ENCODE assay signal across 23 mouse cellular contexts in the genomic region with DNA sequence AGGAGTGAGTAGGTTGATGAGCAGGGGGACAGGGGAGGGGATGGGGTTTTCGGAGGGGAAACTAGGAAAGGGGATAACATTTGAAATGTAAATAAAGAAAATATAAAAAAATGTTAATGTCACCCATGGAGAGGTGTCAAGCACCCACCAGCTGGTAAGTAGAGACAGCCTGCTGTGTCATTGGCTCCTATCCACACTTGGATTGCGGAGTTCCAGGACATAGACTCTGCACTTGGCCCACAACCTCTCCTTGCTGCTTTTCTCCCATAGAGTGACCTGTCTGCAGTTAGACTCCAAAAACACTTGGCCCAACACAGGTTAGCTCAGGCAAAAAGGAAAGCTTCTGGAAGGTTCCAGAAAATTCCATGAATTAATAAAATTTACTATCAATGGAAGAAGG.
"Had no signal": no experiment of that assay in that cellular context is flagged by ENCODE, and none has a peak within 500 bp of the region (broad histone marks: within the 10 kb centered on the region; RNA-seq: fewer than 3 reads in every experiment).

No protein-coding gene starts in this region.

- H3K27ac ChIP-seq: limb, embryonic 10.5 days; limb, embryonic 13.5 days; liver, embryonic 12.5 days; liver, embryonic 15.5 days; lung, embryonic 15.5 days; midbrain, embryonic 10.5 days; midbrain, embryonic 13.5 days; neural tube, embryonic 13.5 days; stomach, postnatal 0 days had no signal

- DNase-seq: kidney, postnatal 10 days; kidney, postnatal 4 days; layer of hippocampus, adult 9-11 months; liver; lung, adult 18-20 months; lung, postnatal 10 days; lung, postnatal 36 days; right cerebral cortex, postnatal 4 days; thymus, adult 2 months; thymus, postnatal 14 days; thymus, postnatal 4 days had no signal

- H3K36me3 ChIP-seq: limb, embryonic 10.5 days; limb, embryonic 13.5 days; liver, embryonic 12.5 days; liver, embryonic 15.5 days; lung, embryonic 15.5 days; midbrain, embryonic 10.5 days; midbrain, embryonic 13.5 days; neural tube, embryonic 13.5 days had no signal

- H3K27me3 ChIP-seq: liver, embryonic 12.5 days; liver, embryonic 15.5 days; lung, embryonic 15.5 days; megakaryocyte, embryonic 14.5 days; midbrain, embryonic 13.5 days; neural tube, embryonic 13.5 days had no signal

- H3K9me3 ChIP-seq: limb, embryonic 10.5 days; limb, embryonic 13.5 days; liver, embryonic 12.5 days; liver, embryonic 15.5 days; lung, embryonic 15.5 days; midbrain, embryonic 10.5 days; midbrain, embryonic 13.5 days; neural tube, embryonic 13.5 days had no signal

- H3K4me2 ChIP-seq: limb, embryonic 13.5 days; liver, embryonic 12.5 days; liver, embryonic 15.5 days; lung, embryonic 15.5 days; midbrain, embryonic 13.5 days; neural tube, embryonic 13.5 days had no signal

- ATAC-seq: liver, embryonic 12.5 days; midbrain, embryonic 13.5 days; midbrain, embryonic 16.5 days had no signal

- H3K4me3 ChIP-seq: limb, embryonic 10.5 days; limb, embryonic 13.5 days; liver, embryonic 12.5 days; liver, embryonic 15.5 days; lung, embryonic 15.5 days; megakaryocyte, embryonic 14.5 days; midbrain, embryonic 10.5 days; midbrain, embryonic 13.5 days; myocyte; neural tube, embryonic 13.5 days had no signal

- H3K4me1 ChIP-seq: liver, embryonic 12.5 days; liver, embryonic 15.5 days; lung, embryonic 15.5 days; megakaryocyte, embryonic 14.5 days; neural tube, embryonic 13.5 days had no signal

- H3K9ac ChIP-seq: limb, embryonic 13.5 days; liver, embryonic 12.5 days; liver, embryonic 15.5 days; lung, embryonic 15.5 days; midbrain, embryonic 13.5 days; neural tube, embryonic 13.5 days had no signal
